Mouse (Mus musculus) forebrain, embryonic 12.5 days (tissue): ENCODE data around the gene Opcml. TPM values are rescaled to one million over a fixed set of nuclear protein-coding genes. Genes with fewer than 3 reads are reported as not detected.

Source experiments
- ATAC-seq: fragments of 200-750 bp; cut with Nextera tagmentation; 2 replicates; pipeline ENCODE4 v1.8.0; 2017; ENCODE audit warnings: moderate TSS enrichment; ENCODE audit not compliant: low FRiP score
- H3K27ac ChIP-seq: fragments of 300-500 bp; sonication (generic); 2 replicates; pipeline ENCODE4 v1.5.1; 2016; ENCODE audit warnings: mild to moderate bottlenecking
- H3K27me3 ChIP-seq: fragments of 300-500 bp; sonication (generic); 2 replicates; pipeline ENCODE4 v1.6.1; 2016; ENCODE audit warnings: mild to moderate bottlenecking
- H3K36me3 ChIP-seq: fragments of 300-500 bp; sonication (generic); replicated peaks from 2 replicates; pipeline ENCODE4 v1.6.1; 2016; ENCODE audit warnings: mild to moderate bottlenecking
- H3K4me1 ChIP-seq: fragments of 300-500 bp; sonication (generic); 2 replicates; pipeline ENCODE4 v1.6.1; 2016
- H3K4me2 ChIP-seq: fragments of 300-500 bp; sonication (generic); 2 replicates; pipeline ENCODE4 v1.6.1; 2016; ENCODE audit warnings: mild to moderate bottlenecking, moderate library complexity
- H3K4me3 ChIP-seq: fragments of 300-500 bp; sonication (generic); replicated peaks from 2 replicates; pipeline ENCODE4 v1.5.1; 2016; ENCODE audit warnings: mild to moderate bottlenecking
- H3K9ac ChIP-seq: fragments of 300-500 bp; sonication (generic); 2 replicates; pipeline ENCODE4 v1.6.1; 2016; ENCODE audit warnings: mild to moderate bottlenecking
- H3K9me3 ChIP-seq: fragments of 300-500 bp; sonication (generic); 2 replicates; pipeline ENCODE4 v1.6.1; 2016
- WGBS: fragments of 180-500 bp; shearing (Covaris S2); methylation state at CpG from one replicate; pipeline ENCODE4 v1.1.7; 2016; 5-methylcytosine and 5-hydroxymethylcytosine counted together
- polyA plus RNA-seq: library from polyadenylated mRNA; unstranded; fragments of >200 nt; fragmentation: Nextera tagmentation; extraction: Ambion mirVana; gene quantifications from 2 replicates; pipeline ENCODE4 v1.2.1, GENCODE M21; 2016

The Opcml gene
- polyA plus RNA-seq, 1 experiment from 2014 or later = 6.2 TPM

GRCm38 (mm10) chr9:28488499-28488898, 697.9 kb downstream of the Opcml start:
- 70% methylated on average over 2 of the region's 2 CpGs for WGBS
- no peak overlapping the region for H3K9ac ChIP-seq

GRCm38 (mm10) chr9:28489828-28490227, 699.3 kb downstream of the Opcml start:
- no peaks in the 10 kb centered on the region for H3K36me3 ChIP-seq
- no peak overlapping the region for H3K27ac ChIP-seq
- 79% methylated on average over 4 of the region's 4 CpGs for WGBS
- no peak for ATAC-seq
- H3K27me3 ChIP-seq = no peaks in the 10 kb centered on the region
- H3K4me2 ChIP-seq = no peak overlapping the region
- no peak overlapping the region for H3K4me3 ChIP-seq
- no peak overlapping the region for H3K9ac ChIP-seq
- no peaks in the 10 kb centered on the region for H3K9me3 ChIP-seq
- H3K4me1 ChIP-seq = no peaks in the 10 kb centered on the region

More at GRCm38 (mm10) chr9:28488499-28488898, 697.9 kb downstream of the Opcml start:
- H3K4me2 ChIP-seq = no peak overlapping the region
- no peak overlapping the region for H3K27ac ChIP-seq
- H3K4me3 ChIP-seq = no peak overlapping the region
- ATAC-seq = no peak
- no peaks in the 10 kb centered on the region for H3K27me3 ChIP-seq
- no peaks in the 10 kb centered on the region for H3K9me3 ChIP-seq
- no peaks in the 10 kb centered on the region for H3K4me1 ChIP-seq
- H3K36me3 ChIP-seq = no peaks in the 10 kb centered on the region

- no peak for ATAC-seq
- no peak overlapping the region for H3K27ac ChIP-seq
- H3K4me2 ChIP-seq = no peak overlapping the region
- H3K4me1 ChIP-seq = no peaks in the 10 kb centered on the region
- H3K9me3 ChIP-seq = no peaks in the 10 kb centered on the region
- H3K27me3 ChIP-seq = no peaks in the 10 kb centered on the region
- WGBS = 89% methylated on average over 3 of the region's 3 CpGs
- H3K4me3 ChIP-seq = no peak overlapping the region
- no peaks in the 10 kb centered on the region for H3K36me3 ChIP-seq
- H3K9ac ChIP-seq = no peak overlapping the region
These were observed 699.8 kb downstream of the Opcml start for GRCm38 (mm10) chr9:28490410-28490809.

GRCm38 (mm10) chr9:28499841-28500794, 709.5 kb downstream of the Opcml start:
- no peak for ATAC-seq
- Histone ChIP-seq H3K4me2 (no peak overlapping the region), H3K4me3 (no peak overlapping the region), H3K36me3 (no peaks in the 10 kb centered on the region), H3K27ac (no peak overlapping the region), H3K9ac (no peak overlapping the region), H3K27me3 (no peaks in the 10 kb centered on the region), H3K9me3 (no peaks in the 10 kb centered on the region), H3K4me1 (no peaks in the 10 kb centered on the region)
- 78% methylated on average over 12 of the region's 12 CpGs for WGBS

- H3K27ac ChIP-seq = no peak overlapping the region
- no peak overlapping the region for H3K9ac ChIP-seq
- 94% methylated on average over 3 of the region's 3 CpGs for WGBS
- 0 out of 2 replicates have a peak, but pooled peaks cover 4% of the 10 kb centered on the region for H3K4me1 ChIP-seq
- ATAC-seq = no peak
- no peaks in the 10 kb centered on the region for H3K9me3 ChIP-seq
- H3K27me3 ChIP-seq = no peaks in the 10 kb centered on the region; the same call in 1 of the 2 replicates
- no peak overlapping the region for H3K4me2 ChIP-seq
- H3K4me3 ChIP-seq = no peak overlapping the region
- H3K36me3 ChIP-seq = no peaks in the 10 kb centered on the region
These were observed 723.3 kb downstream of the Opcml start for GRCm38 (mm10) chr9:28513905-28514304.

DNA sequence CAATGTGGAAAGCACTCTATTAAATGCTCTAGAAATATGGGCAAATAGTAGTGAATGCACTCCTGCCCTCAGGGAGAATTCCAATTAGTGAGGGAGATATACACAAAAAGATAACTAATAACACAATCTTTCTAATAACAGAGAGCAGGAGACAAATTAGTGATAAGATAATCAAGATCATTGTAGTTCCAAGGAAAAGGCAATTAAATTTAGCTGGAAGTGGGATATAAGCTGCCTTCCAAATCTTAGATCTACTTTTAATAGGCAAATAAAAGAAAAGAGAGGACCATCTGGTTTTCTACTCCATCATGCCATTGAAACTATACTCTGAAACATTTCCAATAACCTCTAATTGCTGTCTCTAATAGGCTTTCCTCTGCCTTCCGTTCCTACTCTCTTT, 742.6 kb downstream of the Opcml start:
- Histone ChIP-seq H3K27me3 (no peaks in the 10 kb centered on the region), H3K9me3 (no peaks in the 10 kb centered on the region), H3K4me2 (no peak overlapping the region), H3K27ac (0 out of 2 replicates have a peak overlapping the region, but pooled peaks have one; percentile 10), H3K4me3 (no peak overlapping the region), H3K36me3 (no peaks in the 10 kb centered on the region), H3K9ac (no peak overlapping the region), H3K4me1 (peaks cover 2% of the 10 kb centered on the region; the same call in 1 of the 2 replicates)
- WGBS = 46% methylated on average over 1 of the region's 1 CpGs
- ATAC-seq = no peak

DNA sequence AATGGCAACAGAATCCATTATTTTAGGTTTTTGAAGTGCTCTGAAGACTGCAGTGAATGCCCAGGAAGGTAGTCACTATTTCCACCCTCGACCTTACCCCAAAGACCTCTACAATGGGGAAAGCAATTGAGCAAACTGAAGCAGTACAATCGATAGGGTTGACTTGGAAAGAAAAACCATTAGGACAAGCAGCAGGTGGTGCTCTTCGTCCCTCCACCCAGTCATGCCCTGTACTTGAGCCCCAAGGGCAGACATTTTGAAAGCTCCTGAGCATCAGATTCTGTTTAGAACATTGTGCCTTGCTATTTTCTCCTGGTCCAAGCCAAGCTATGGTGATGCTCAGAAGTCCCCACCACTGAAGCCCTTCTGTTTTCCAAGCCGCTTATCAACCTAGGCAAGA, 744.4 kb downstream of the Opcml start:
- no peak overlapping the region for H3K27ac ChIP-seq
- no peak for ATAC-seq
- H3K9me3 ChIP-seq = no peaks in the 10 kb centered on the region
- no peak overlapping the region for H3K9ac ChIP-seq
- no peak overlapping the region for H3K4me3 ChIP-seq
- H3K4me1 ChIP-seq = peaks cover 4% of the 10 kb centered on the region; the same call in 1 of the 2 replicates
- H3K27me3 ChIP-seq = no peaks in the 10 kb centered on the region
- 72% methylated on average over 4 of the region's 4 CpGs for WGBS
- H3K4me2 ChIP-seq = no peak overlapping the region
- no peaks in the 10 kb centered on the region for H3K36me3 ChIP-seq

- no peaks in the 10 kb centered on the region for H3K36me3 ChIP-seq
- no peaks in the 10 kb centered on the region for H3K27me3 ChIP-seq
- no peak for ATAC-seq
- 81% methylated on average over 4 of the region's 4 CpGs for WGBS
- H3K4me1 ChIP-seq = peaks cover 6% of the 10 kb centered on the region; the same call in 1 of the 2 replicates
- H3K9ac ChIP-seq = no peak overlapping the region
- no peak overlapping the region for H3K4me2 ChIP-seq
- H3K27ac ChIP-seq = no peak overlapping the region
- H3K4me3 ChIP-seq = no peak overlapping the region
- no peaks in the 10 kb centered on the region for H3K9me3 ChIP-seq
These were observed 746.1 kb downstream of the Opcml start for GRCm38 (mm10) chr9:28536637-28537036.

DNA sequence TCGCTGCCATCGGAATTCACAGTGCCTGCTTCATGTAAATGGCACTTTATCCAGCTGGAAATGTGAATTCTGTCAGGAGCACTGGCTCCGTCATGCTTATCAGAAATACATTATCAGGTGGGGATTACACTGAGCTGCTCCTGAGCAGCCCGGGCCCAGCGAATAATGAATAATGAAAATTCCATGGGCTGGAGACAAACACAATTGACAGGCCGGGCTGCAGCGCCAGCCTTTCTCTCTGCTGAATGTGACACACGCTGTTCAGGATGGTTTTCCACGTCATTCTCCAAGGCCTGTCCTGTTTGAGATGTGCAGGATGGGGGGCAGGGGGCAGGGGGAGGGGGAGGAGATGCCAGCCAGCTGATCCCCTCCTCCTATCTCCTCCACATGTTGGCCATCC, 757.6 kb downstream of the Opcml start:
- 32% methylated on average over 9 of the region's 9 CpGs for WGBS
- H3K9me3 ChIP-seq = no peaks in the 10 kb centered on the region
- H3K4me3 ChIP-seq = no peak overlapping the region
- no peaks in the 10 kb centered on the region for H3K36me3 ChIP-seq
- peak overlapping the region; percentile 25; the same call in 1 of the 2 replicates for H3K27ac ChIP-seq
- H3K4me1 ChIP-seq = peaks cover 7% of the 10 kb centered on the region; the same call in 1 of the 2 replicates
- peak; percentile 39; the same call in 1 of the 2 replicates for ATAC-seq
- H3K4me2 ChIP-seq = no peak overlapping the region
- H3K9ac ChIP-seq = no peak overlapping the region
- no peaks in the 10 kb centered on the region for H3K27me3 ChIP-seq

GRCm38 (mm10) chr9:28552387-28553182, 762.0 kb downstream of the Opcml start:
- no peak for ATAC-seq
- H3K27me3 ChIP-seq = no peaks in the 10 kb centered on the region
- no peak overlapping the region for H3K27ac ChIP-seq
- no peaks in the 10 kb centered on the region for H3K9me3 ChIP-seq
- peaks cover 7% of the 10 kb centered on the region; the same call in 1 of the 2 replicates for H3K4me1 ChIP-seq
- no peak overlapping the region for H3K9ac ChIP-seq
- no peak overlapping the region for H3K4me3 ChIP-seq
- no peak overlapping the region for H3K4me2 ChIP-seq
- WGBS = 90% methylated on average over 1 of the region's 1 CpGs
- H3K36me3 ChIP-seq = no peaks in the 10 kb centered on the region

- Histone ChIP-seq H3K4me3 (no peak overlapping the region), H3K27me3 (no peaks in the 10 kb centered on the region), H3K9ac (no peak overlapping the region), H3K9me3 (no peaks in the 10 kb centered on the region), H3K27ac (no peak overlapping the region), H3K4me2 (no peak overlapping the region), H3K4me1 (peaks cover 3% of the 10 kb centered on the region; the same call in 1 of the 2 replicates), H3K36me3 (no peaks in the 10 kb centered on the region)
- ATAC-seq = no peak
- 83% methylated on average over 2 of the region's 2 CpGs for WGBS
These were observed 768.1 kb downstream of the Opcml start for GRCm38 (mm10) chr9:28558628-28559027.

- no peaks in the 10 kb centered on the region for H3K9me3 ChIP-seq
- H3K27ac ChIP-seq = no peak overlapping the region
- H3K4me1 ChIP-seq = peaks cover 3% of the 10 kb centered on the region; the same call in 1 of the 2 replicates
- 35% methylated on average over 6 of the region's 6 CpGs for WGBS
- H3K4me3 ChIP-seq = no peak overlapping the region
- no peak overlapping the region for H3K9ac ChIP-seq
- no peak for ATAC-seq
- H3K36me3 ChIP-seq = no peaks in the 10 kb centered on the region
- H3K4me2 ChIP-seq = no peak overlapping the region
- no peaks in the 10 kb centered on the region for H3K27me3 ChIP-seq
These were observed 771.2 kb downstream of the Opcml start for GRCm38 (mm10) chr9:28561761-28562160.
